Mouse (Mus musculus): Measurements from ENCODE around the gene Col11a2. TPM values are rescaled to one million over a fixed set of nuclear protein-coding genes. Genes with fewer than 3 reads are reported as not detected.

Col11a2 gene
- polyA plus RNA-seq, 1 experiment from 2014 or later: 2.2 TPM

- H3K27ac ChIP-seq: no peak overlapping the region
- no peaks in the 10 kb centered on the region for H3K4me1 ChIP-seq
- no peak overlapping the region for H3K4me3 ChIP-seq (replicated peaks)
- no peaks in the 10 kb centered on the region for H3K9me3 ChIP-seq (replicated peaks)
- no peak overlapping the region for H3K4me2 ChIP-seq
- no peak overlapping the region for H3K9ac ChIP-seq
- ATAC-seq (replicated peaks; ENCODE audit: low FRiP score): no peak
- WGBS: 66% methylated on average over 5 of the region's 5 CpGs
- no peaks in the 10 kb centered on the region for H3K36me3 ChIP-seq
- H3K27me3 ChIP-seq: peaks cover 15% of the 10 kb centered on the region
These were observed 29.1 kb upstream of the Col11a2 start for GRCm38 (mm10) chr17:34010156-34010555.

GRCm38 (mm10) chr17:34013436-34013835 lies 25.8 kb upstream of the Col11a2 start:
- H3K4me1 ChIP-seq: no peaks in the 10 kb centered on the region
- H3K27me3 ChIP-seq: no peaks in the 10 kb centered on the region
- no peak for ATAC-seq (replicated peaks; ENCODE audit: low FRiP score)
- 92% methylated on average over 8 of the region's 8 CpGs for WGBS
- H3K4me3 ChIP-seq (replicated peaks): no peak overlapping the region
- H3K36me3 ChIP-seq: no peaks in the 10 kb centered on the region
- no peak overlapping the region for H3K4me2 ChIP-seq
- no peaks in the 10 kb centered on the region for H3K9me3 ChIP-seq (replicated peaks)
- no peak overlapping the region for H3K9ac ChIP-seq
- H3K27ac ChIP-seq: no peak overlapping the region

GRCm38 (mm10) chr17:34021539-34022413 lies 17.5 kb upstream of the Col11a2 start:
- Histone ChIP-seq H3K9me3 (replicated peaks) (peaks cover 9% of the 10 kb centered on the region), H3K4me1 (peaks cover 25% of the 10 kb centered on the region), H3K9ac (no peak overlapping the region), H3K4me3 (replicated peaks) (no peak overlapping the region), H3K36me3 (peaks cover 33% of the 10 kb centered on the region), H3K27ac (no peak overlapping the region), H3K4me2 (no peak overlapping the region), H3K27me3 (no peaks in the 10 kb centered on the region)
- WGBS: 95% methylated on average over 23 of the region's 23 CpGs
- ATAC-seq (replicated peaks; ENCODE audit: low FRiP score): no peak

GRCm38 (mm10) chr17:34022414-34022783 lies 16.8 kb upstream of the Col11a2 start:
- no peak overlapping the region for H3K9ac ChIP-seq
- no peak for ATAC-seq (replicated peaks; ENCODE audit: low FRiP score)
- H3K36me3 ChIP-seq: peaks cover 33% of the 10 kb centered on the region
- H3K4me2 ChIP-seq: no peak overlapping the region
- H3K27ac ChIP-seq: no peak overlapping the region
- 95% methylated on average over 14 of the region's 14 CpGs for WGBS
- H3K9me3 ChIP-seq (replicated peaks): peaks cover 9% of the 10 kb centered on the region
- H3K4me3 ChIP-seq (replicated peaks): no peak overlapping the region
- peaks cover 31% of the 10 kb centered on the region for H3K4me1 ChIP-seq
- H3K27me3 ChIP-seq: no peaks in the 10 kb centered on the region

- H3K4me1 ChIP-seq: peaks cover 35% of the 10 kb centered on the region
- no peaks in the 10 kb centered on the region for H3K27me3 ChIP-seq
- H3K9me3 ChIP-seq (replicated peaks): peaks cover 9% of the 10 kb centered on the region
- no peak overlapping the region for H3K4me2 ChIP-seq
- 98% methylated on average over 20 of the region's 20 CpGs for WGBS
- peaks cover 33% of the 10 kb centered on the region for H3K36me3 ChIP-seq
- no peak overlapping the region for H3K27ac ChIP-seq
- no peak for ATAC-seq (replicated peaks; ENCODE audit: low FRiP score)
- H3K4me3 ChIP-seq (replicated peaks): no peak overlapping the region
- H3K9ac ChIP-seq: no peak overlapping the region
These were observed 16.2 kb upstream of the Col11a2 start for GRCm38 (mm10) chr17:34022987-34023386.

- H3K4me1 ChIP-seq: peaks cover 42% of the 10 kb centered on the region
- peaks cover 39% of the 10 kb centered on the region for H3K36me3 ChIP-seq
- peak overlapping the region; percentile 91; the same call in 1 of the 2 replicates for H3K9ac ChIP-seq
- no peak for ATAC-seq (replicated peaks; ENCODE audit: low FRiP score)
- 65% methylated on average over 9 of the region's 9 CpGs for WGBS
- no peaks in the 10 kb centered on the region for H3K27me3 ChIP-seq
- peak overlapping the region; percentile 97; the same call in 1 of the 2 replicates for H3K27ac ChIP-seq
- H3K4me3 ChIP-seq (replicated peaks): peak overlapping the region; percentile 90
- H3K4me2 ChIP-seq: peak overlapping the region; percentile 94
- H3K9me3 ChIP-seq (replicated peaks): peaks cover 9% of the 10 kb centered on the region
These were observed 15.6 kb upstream of the Col11a2 start for GRCm38 (mm10) chr17:34023678-34024077.

GRCm38 (mm10) chr17:34024317-34024821 lies 14.9 kb upstream of the Col11a2 start, which contains the start of gene Ring1:
Gene Ring1, minus strand, starts transcription at chr17:34024680.
- Histone ChIP-seq H3K36me3 (peaks cover 46% of the 10 kb centered on the region), H3K27me3 (no peaks in the 10 kb centered on the region), H3K9me3 (replicated peaks) (peaks cover 5% of the 10 kb centered on the region), H3K4me3 (replicated peaks) (peak within 1 kb of the TSS; percentile 90), H3K27ac (peak within 1 kb of the TSS; percentile 97), H3K4me2 (peak within 1 kb of the TSS; percentile 94), H3K9ac (peak within 1 kb of the TSS; percentile 91), H3K4me1 (peaks cover 49% of the 10 kb centered on the region)
- WGBS: under 1% methylated on average over 56 of the region's 58 CpGs
- peak; percentile 61 for ATAC-seq (replicated peaks; ENCODE audit: low FRiP score)

- Histone ChIP-seq H3K9ac (peak overlapping the region; percentile 91), H3K4me2 (peak overlapping the region; percentile 94), H3K27me3 (no peaks in the 10 kb centered on the region), H3K4me3 (replicated peaks) (peak overlapping the region; percentile 90), H3K36me3 (peaks cover 51% of the 10 kb centered on the region), H3K27ac (peak overlapping the region; percentile 97), H3K4me1 (peaks cover 56% of the 10 kb centered on the region), H3K9me3 (replicated peaks) (no peaks in the 10 kb centered on the region; the same call in 1 of the 2 replicates)
- WGBS: under 1% methylated on average over 55 of the region's 57 CpGs
- ATAC-seq (replicated peaks; ENCODE audit: low FRiP score): no peak
These were observed 14.1 kb upstream of the Col11a2 start for GRCm38 (mm10) chr17:34024861-34025755.

- 14% methylated on average over 7 of the region's 7 CpGs for WGBS
- Histone ChIP-seq H3K27me3 (no peaks in the 10 kb centered on the region), H3K4me3 (replicated peaks) (peak overlapping the region; percentile 90), H3K4me1 (peaks cover 63% of the 10 kb centered on the region), H3K4me2 (peak overlapping the region; percentile 94), H3K27ac (no peak overlapping the region), H3K9ac (peak overlapping the region; percentile 91; the same call in 1 of the 2 replicates), H3K9me3 (replicated peaks) (no peaks in the 10 kb centered on the region), H3K36me3 (peaks cover 48% of the 10 kb centered on the region)
- ATAC-seq (replicated peaks; ENCODE audit: low FRiP score): no peak
These were observed 13.5 kb upstream of the Col11a2 start for GRCm38 (mm10) chr17:34025756-34026151.

- Histone ChIP-seq H3K27ac (no peak overlapping the region), H3K27me3 (no peaks in the 10 kb centered on the region), H3K9me3 (replicated peaks) (no peaks in the 10 kb centered on the region), H3K4me1 (peaks cover 63% of the 10 kb centered on the region), H3K36me3 (peaks cover 43% of the 10 kb centered on the region), H3K4me2 (peak overlapping the region; percentile 94), H3K9ac (no peak overlapping the region), H3K4me3 (replicated peaks) (peak overlapping the region; percentile 90)
- ATAC-seq (replicated peaks; ENCODE audit: low FRiP score): no peak
- WGBS: 24% methylated on average over 2 of the region's 2 CpGs
These were observed 13.0 kb upstream of the Col11a2 start for GRCm38 (mm10) chr17:34026221-34026620.

GRCm38 (mm10) chr17:34026917-34027655 lies 12.2 kb upstream of the Col11a2 start:
- WGBS: 7% methylated on average over 36 of the region's 36 CpGs
- H3K4me1 ChIP-seq: peaks cover 63% of the 10 kb centered on the region

More at GRCm38 (mm10) chr17:34026917-34027655, 12.2 kb upstream of the Col11a2 start:
- Histone ChIP-seq H3K27me3 (no peaks in the 10 kb centered on the region), H3K9me3 (replicated peaks) (no peaks in the 10 kb centered on the region), H3K36me3 (peaks cover 35% of the 10 kb centered on the region), H3K9ac (peak overlapping the region; percentile 77), H3K4me3 (replicated peaks) (peak overlapping the region; percentile 90), H3K4me2 (peak overlapping the region; percentile 94), H3K27ac (peak overlapping the region; percentile 86)
- no peak; the same call in 1 of the 2 replicates for ATAC-seq (replicated peaks; ENCODE audit: low FRiP score)
